In genomic region chr9:20943911-20944310, GRCm38 (mm10) we compare ENCODE assay signal across 8 mouse cellular contexts. TPM values are rescaled to one million over a fixed set of nuclear protein-coding genes. Genes with fewer than 3 reads are reported as not detected.
A peak's percentile ranks its signal among the peaks of the same experiment; 100 is the strongest.
DNase-seq lines count a peak whose midpoint lies in the region; ATAC-seq lines count a peak whose summit lies in the region.

No protein-coding gene starts in this region.

- no peaks in the 10 kb centered on the region for H3K9me3 ChIP-seq in hindbrain, embryonic 13.5 days
- H3K9me3 ChIP-seq in hindbrain, embryonic 14.5 days (ENCODE audit: control insufficient read depth, low read length), result no peaks in the 10 kb centered on the region
- no peaks in the 10 kb centered on the region for H3K9me3 ChIP-seq in embryonic facial prominence, embryonic 15.5 days (replicated peaks)
- H3K9me3 ChIP-seq in midbrain, embryonic 16.5 days (replicated peaks; ENCODE audit: control insufficient read depth, low read length, poor library complexity, severe bottlenecking), result no peaks in the 10 kb centered on the region

- ATAC-seq in hindbrain, embryonic 13.5 days (ENCODE audit: low FRiP score), result no peak
- no peak for ATAC-seq in hindbrain, embryonic 14.5 days (ENCODE audit: low FRiP score)
- peak; percentile 47; the same call in 1 of the 2 replicates for ATAC-seq in embryonic facial prominence, embryonic 15.5 days (ENCODE audit: insufficient number of reproducible peaks, low FRiP score, low TSS enrichment, low read depth)
- 0 out of 2 replicates have a peak, but pooled peaks have one; percentile 17 for ATAC-seq in midbrain, embryonic 16.5 days
- no peak for ATAC-seq in inflammation-experienced regulatory T-cells, adult 6 months

- no peak for DNase-seq in hindbrain, embryonic 14.5 days (ENCODE audit: low spot score)
- peak; percentile 26 for DNase-seq in NIH3T3 (ENCODE audit: low read depth)
- no peak for DNase-seq in cerebellum, adult 18-20 months
- DNase-seq in cerebellum, postnatal 14 days, result no peak

- H3K27ac ChIP-seq in hindbrain, embryonic 13.5 days, result no peak overlapping the region
- H3K27ac ChIP-seq in hindbrain, embryonic 14.5 days, result no peak overlapping the region
- H3K27ac ChIP-seq in embryonic facial prominence, embryonic 15.5 days (replicated peaks), result peak overlapping the region; percentile 73
- H3K27ac ChIP-seq in midbrain, embryonic 16.5 days (ENCODE audit: low read length), result no peak overlapping the region

- H3K36me3 ChIP-seq in hindbrain, embryonic 13.5 days, result peaks cover 32% of the 10 kb centered on the region
- peaks cover 36% of the 10 kb centered on the region for H3K36me3 ChIP-seq in hindbrain, embryonic 14.5 days (replicated peaks; ENCODE audit: control insufficient read depth, insufficient read depth)
- peaks cover 31% of the 10 kb centered on the region for H3K36me3 ChIP-seq in embryonic facial prominence, embryonic 15.5 days
- H3K36me3 ChIP-seq in midbrain, embryonic 16.5 days (ENCODE audit: control insufficient read depth, insufficient read depth, low read length), result peaks cover 24% of the 10 kb centered on the region

- 12% methylated on average over 2 of the region's 2 CpGs for WGBS in hindbrain, embryonic 13.5 days
- 21% methylated on average over 2 of the region's 2 CpGs for WGBS in hindbrain, embryonic 14.5 days
- 8% methylated on average over 2 of the region's 2 CpGs for WGBS in embryonic facial prominence, embryonic 15.5 days
- 25% methylated on average over 2 of the region's 2 CpGs for WGBS in midbrain, embryonic 16.5 days

- H3K4me1 ChIP-seq in hindbrain, embryonic 13.5 days (replicated peaks), result peaks cover 24% of the 10 kb centered on the region; the same call in 1 of the 2 replicates
- H3K4me1 ChIP-seq in hindbrain, embryonic 14.5 days (replicated peaks; ENCODE audit: control insufficient read depth, insufficient read depth, low read length), result no peaks in the 10 kb centered on the region
- peaks cover 38% of the 10 kb centered on the region for H3K4me1 ChIP-seq in embryonic facial prominence, embryonic 15.5 days
- no peaks in the 10 kb centered on the region; the same call in 1 of the 2 replicates for H3K4me1 ChIP-seq in midbrain, embryonic 16.5 days (ENCODE audit: control insufficient read depth, insufficient read depth, low read length)

- no peak overlapping the region for H3K4me2 ChIP-seq in hindbrain, embryonic 13.5 days
- no peak overlapping the region for H3K4me2 ChIP-seq in hindbrain, embryonic 14.5 days (replicated peaks)
- peak overlapping the region; percentile 12; the same call in 1 of the 2 replicates for H3K4me2 ChIP-seq in embryonic facial prominence, embryonic 15.5 days (replicated peaks)
- H3K4me2 ChIP-seq in midbrain, embryonic 16.5 days (ENCODE audit: low read length), result no peak overlapping the region

- no peaks in the 10 kb centered on the region for H3K27me3 ChIP-seq in hindbrain, embryonic 13.5 days
- no peaks in the 10 kb centered on the region for H3K27me3 ChIP-seq in hindbrain, embryonic 14.5 days (ENCODE audit: control insufficient read depth, insufficient read depth, low read length)
- H3K27me3 ChIP-seq in embryonic facial prominence, embryonic 15.5 days, result no peaks in the 10 kb centered on the region
- no peaks in the 10 kb centered on the region for H3K27me3 ChIP-seq in midbrain, embryonic 16.5 days (ENCODE audit: control insufficient read depth, insufficient read depth, low read depth, low read length)

- no peak overlapping the region for H3K4me3 ChIP-seq in hindbrain, embryonic 13.5 days
- H3K4me3 ChIP-seq in hindbrain, embryonic 14.5 days (replicated peaks; ENCODE audit: low read length), result no peak overlapping the region
- no peak overlapping the region for H3K4me3 ChIP-seq in embryonic facial prominence, embryonic 15.5 days (replicated peaks)
- H3K4me3 ChIP-seq in midbrain, embryonic 16.5 days (ENCODE audit: low read depth, low read length), result no peak overlapping the region

- H3K9ac ChIP-seq in hindbrain, embryonic 13.5 days, result peak overlapping the region; percentile 43; the same call in 1 of the 2 replicates
- no peak overlapping the region for H3K9ac ChIP-seq in hindbrain, embryonic 14.5 days
- no peak overlapping the region for H3K9ac ChIP-seq in embryonic facial prominence, embryonic 15.5 days
- H3K9ac ChIP-seq in midbrain, embryonic 16.5 days (ENCODE audit: low read depth, low read length), result no peak overlapping the region

RNA-seq across cellular contexts. Expression of gene Dnmt1, which starts 15.8 kb away (rescaled TPM):
- 65.1 and 65.8 TPM in 2 replicates for polyA plus RNA-seq in hindbrain, embryonic 13.5 days (2015; fragmentation: Nextera tagmentation; extraction: Ambion mirVana)
- polyA plus RNA-seq in hindbrain, embryonic 14.5 days (2014; fragmentation: Nextera tagmentation; extraction: Ambion mirVana), result 37.8 and 41.1 TPM in 2 replicates
- 77.2 and 78.4 TPM in 2 replicates for polyA plus RNA-seq in embryonic facial prominence, embryonic 15.5 days (2015; fragmentation: Nextera tagmentation; extraction: Ambion mirVana)
- polyA plus RNA-seq in midbrain, embryonic 16.5 days (2015; fragmentation: Nextera tagmentation; extraction: Ambion mirVana), result 67.7 and 71.7 TPM in 2 replicates
- polyA plus RNA-seq in inflammation-experienced regulatory T-cells, adult 6 months (2017; shearing (Covaris generic)), result 10 to 100 TPM; 41.0 to 78.9 (median 43.9) TPM

RNA-seq across cellular contexts. Expression of gene S1pr2, which starts 32.7 kb away (rescaled TPM):
- 11.0 and 14.3 TPM in 2 replicates for polyA plus RNA-seq in hindbrain, embryonic 13.5 days (2015; fragmentation: Nextera tagmentation; extraction: Ambion mirVana)
- polyA plus RNA-seq in hindbrain, embryonic 14.5 days (2014; fragmentation: Nextera tagmentation; extraction: Ambion mirVana), result 8.6 and 8.8 TPM in 2 replicates
- 61.8 and 68.5 TPM in 2 replicates for polyA plus RNA-seq in embryonic facial prominence, embryonic 15.5 days (2015; fragmentation: Nextera tagmentation; extraction: Ambion mirVana)
- polyA plus RNA-seq in midbrain, embryonic 16.5 days (2015; fragmentation: Nextera tagmentation; extraction: Ambion mirVana), result 9.7 and 10.3 TPM in 2 replicates
- polyA plus RNA-seq in inflammation-experienced regulatory T-cells, adult 6 months (2017; shearing (Covaris generic)), result 1 to 10 TPM; 5.1 to 6.4 (median 5.9) TPM

RNA-seq across cellular contexts. Expression of gene Eif3g, which starts 45.5 kb away (rescaled TPM):
- 252 and 265 TPM in 2 replicates for polyA plus RNA-seq in hindbrain, embryonic 13.5 days (2015; fragmentation: Nextera tagmentation; extraction: Ambion mirVana)
- polyA plus RNA-seq in hindbrain, embryonic 14.5 days (2014; fragmentation: Nextera tagmentation; extraction: Ambion mirVana), result 216 and 231 TPM in 2 replicates
- polyA plus RNA-seq in embryonic facial prominence, embryonic 15.5 days (2015; fragmentation: Nextera tagmentation; extraction: Ambion mirVana), result 305 and 312 TPM in 2 replicates
- 243 TPM in 2 replicates for polyA plus RNA-seq in midbrain, embryonic 16.5 days (2015; fragmentation: Nextera tagmentation; extraction: Ambion mirVana)
- polyA plus RNA-seq in inflammation-experienced regulatory T-cells, adult 6 months (2017; shearing (Covaris generic)), result 100 to 1,000 TPM; 159 to 219 (median 191) TPM

RNA-seq across cellular contexts. Expression of gene Ppan, which starts 55.9 kb away (rescaled TPM):
- 46.9 and 50.3 TPM in 2 replicates for polyA plus RNA-seq in hindbrain, embryonic 13.5 days (2015; fragmentation: Nextera tagmentation; extraction: Ambion mirVana)
- 39.5 and 40.5 TPM in 2 replicates for polyA plus RNA-seq in hindbrain, embryonic 14.5 days (2014; fragmentation: Nextera tagmentation; extraction: Ambion mirVana)
- 83.2 and 89.9 TPM in 2 replicates for polyA plus RNA-seq in embryonic facial prominence, embryonic 15.5 days (2015; fragmentation: Nextera tagmentation; extraction: Ambion mirVana)
- polyA plus RNA-seq in midbrain, embryonic 16.5 days (2015; fragmentation: Nextera tagmentation; extraction: Ambion mirVana), result 48.8 and 51.1 TPM in 2 replicates
- polyA plus RNA-seq in inflammation-experienced regulatory T-cells, adult 6 months (2017; shearing (Covaris generic)), result 10 to 100 TPM; 16.1 to 28.8 (median 24.2) TPM

RNA-seq across cellular contexts. Expression of gene Mrpl4, which starts 58.6 kb away (rescaled TPM):
- 98.2 and 104 TPM in 2 replicates for polyA plus RNA-seq in hindbrain, embryonic 13.5 days (2015; fragmentation: Nextera tagmentation; extraction: Ambion mirVana)
- polyA plus RNA-seq in hindbrain, embryonic 14.5 days (2014; fragmentation: Nextera tagmentation; extraction: Ambion mirVana), result 97.3 and 102 TPM in 2 replicates
- 122 and 126 TPM in 2 replicates for polyA plus RNA-seq in embryonic facial prominence, embryonic 15.5 days (2015; fragmentation: Nextera tagmentation; extraction: Ambion mirVana)
- polyA plus RNA-seq in midbrain, embryonic 16.5 days (2015; fragmentation: Nextera tagmentation; extraction: Ambion mirVana), result 101 and 104 TPM in 2 replicates
- 100 to 1,000 TPM in 2 of 3 experiments, 10 to 100 TPM in 1; 95.6 to 122 (median 112) TPM for polyA plus RNA-seq in inflammation-experienced regulatory T-cells, adult 6 months (2017; shearing (Covaris generic))

Comparison
In these comparisons a context has a peak if more than half of its experiments do, and no peak if none do; other contexts are left out.
1. ATAC-seq: peak in embryonic facial prominence, embryonic 15.5 days (single experiment) and midbrain, embryonic 16.5 days (single experiment); none in hindbrain, embryonic 13.5 days (single experiment), hindbrain, embryonic 14.5 days (single experiment) and inflammation-experienced regulatory T-cells, adult 6 months (single experiment).